Mouse (Mus musculus) stomach, postnatal 0 days (tissue): ENCODE data around the gene Hnrnpu.

Experiments used
- CTCF ChIP-seq: IDR thresholded peaks from 2 replicates; pipeline ENCODE4 v1.5.1; 2016; ENCODE audit warnings: antibody characterized with exemption, low read depth, mild to moderate bottlenecking, moderate library complexity
- EP300 ChIP-seq: optimal IDR thresholded peaks from 2 replicates; pipeline ENCODE3; 2016; ENCODE audit warnings: antibody characterized with exemption

DNA sequence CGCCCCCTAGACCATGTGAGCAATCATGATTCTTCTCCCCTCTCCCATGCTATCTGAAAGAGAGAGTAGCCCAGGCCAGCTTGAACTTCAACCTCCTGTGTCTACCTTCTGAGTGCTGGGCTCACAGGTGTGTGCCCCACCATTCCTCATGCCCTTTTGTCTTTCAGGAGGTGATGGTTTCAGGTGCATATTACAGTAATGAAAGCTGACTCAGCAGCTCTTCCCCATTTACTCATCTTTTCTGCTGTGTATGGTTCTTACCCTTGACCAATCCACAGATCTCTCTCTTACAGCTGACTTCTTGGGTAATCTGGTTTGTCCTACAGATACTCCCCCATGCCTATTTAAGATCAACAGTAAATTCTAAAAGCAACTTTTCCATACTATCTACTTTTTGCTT lies 41.6 kb upstream of the Hnrnpu start:
- TF ChIP-seq CTCF (no peak), EP300 (no peak)
